Mouse (Mus musculus): ENCODE data around the gene Ccl26.
A peak's percentile ranks its signal among the peaks of the same experiment; 100 is the strongest.

The Ccl26 gene

GRCm38 (mm10) chr5:135537794-135538214 lies 25.6 kb downstream of the Ccl26 start:
- no peak for DNase-seq (ENCODE audit: low read depth, low spot score)

GRCm38 (mm10) chr5:135537326-135537725 lies 26.0 kb downstream of the Ccl26 start:
- DNase-seq (ENCODE audit: low read depth, low spot score): no peak

GRCm38 (mm10) chr5:135535867-135536266 lies 27.5 kb downstream of the Ccl26 start:
- DNase-seq (ENCODE audit: low read depth, low spot score): no peak

GRCm38 (mm10) chr5:135533431-135533830 lies 29.9 kb downstream of the Ccl26 start:
- DNase-seq (ENCODE audit: low read depth, low spot score): no peak

GRCm38 (mm10) chr5:135531306-135531845 lies 32.0 kb downstream of the Ccl26 start:
- DNase-seq (ENCODE audit: low read depth, low spot score): peak; percentile 73

- no peak for DNase-seq (ENCODE audit: low read depth, low spot score)
Observed at GRCm38 (mm10) chr5:135529964-135530363, 33.4 kb downstream of the Ccl26 start.

- peak; percentile 23 for DNase-seq (ENCODE audit: low read depth, low spot score)
Observed at GRCm38 (mm10) chr5:135529310-135529709, 34.1 kb downstream of the Ccl26 start.

- DNase-seq (ENCODE audit: low read depth, low spot score): no peak
Observed at GRCm38 (mm10) chr5:135527986-135528385, 35.4 kb downstream of the Ccl26 start.

GRCm38 (mm10) chr5:135524660-135525560 lies 38.5 kb downstream of the Ccl26 start:
- DNase-seq (ENCODE audit: low read depth, low spot score): peak; percentile 71

- peak; percentile 22 for DNase-seq (ENCODE audit: low read depth, low spot score)
Observed at GRCm38 (mm10) chr5:135524087-135524486, 39.3 kb downstream of the Ccl26 start.

GRCm38 (mm10) chr5:135522111-135522722 lies 41.2 kb downstream of the Ccl26 start:
- peak; percentile 62 for DNase-seq (ENCODE audit: low read depth, low spot score)

GRCm38 (mm10) chr5:135517348-135517883 lies 46.0 kb downstream of the Ccl26 start:
- peak; percentile 48 for DNase-seq (ENCODE audit: low read depth, low spot score)

- peak; percentile 37 for DNase-seq (ENCODE audit: low read depth, low spot score)
Observed at GRCm38 (mm10) chr5:135513131-135513530, 50.2 kb downstream of the Ccl26 start.

- DNase-seq (ENCODE audit: low read depth, low spot score): no peak
Observed at GRCm38 (mm10) chr5:135511105-135511504, 52.3 kb downstream of the Ccl26 start.
